Mouse (Mus musculus) hindbrain, embryonic 11.5 days (tissue): Measurements from ENCODE around the gene 1700037C18Rik. TPM values are rescaled to one million over a fixed set of nuclear protein-coding genes. Genes with fewer than 3 reads are reported as not detected.

Experiments
- ATAC-seq: fragments of 200-750 bp; cut with Nextera tagmentation; 2 replicates; pipeline ENCODE4 v1.8.0; 2017; ENCODE audit warnings: mild to moderate bottlenecking, moderate TSS enrichment, moderate library complexity; ENCODE audit not compliant: low FRiP score
- DNase-seq: peaks from one replicate; pipeline ENCODE4 v3.0.0-alpha.2; 2015; ENCODE audit warnings: low spot score
- H3K27ac ChIP-seq: fragments of 300-500 bp; sonication (generic); 2 replicates; pipeline ENCODE4 v1.5.1; 2014; ENCODE audit warnings: mild to moderate bottlenecking, low read depth, low read length
- H3K27me3 ChIP-seq: fragments of 300-500 bp; sonication (generic); 2 replicates; pipeline ENCODE4 v1.6.1; 2014; ENCODE audit warnings: mild to moderate bottlenecking, low read length, moderate library complexity, mixed read lengths; ENCODE audit not compliant: control insufficient read depth, insufficient read depth
- H3K36me3 ChIP-seq: fragments of 300-500 bp; sonication (generic); 2 replicates; pipeline ENCODE4 v1.6.1; 2014; ENCODE audit warnings: mild to moderate bottlenecking, low read length, moderate library complexity, mixed read lengths; ENCODE audit not compliant: control insufficient read depth, insufficient read depth
- H3K4me1 ChIP-seq: fragments of 300-500 bp; sonication (generic); replicated peaks from 2 replicates; pipeline ENCODE4 v1.6.1; 2014; ENCODE audit warnings: low read length, mixed read lengths; ENCODE audit not compliant: control insufficient read depth, insufficient read depth
- H3K4me2 ChIP-seq: fragments of 300-500 bp; sonication (generic); replicated peaks from 2 replicates; pipeline ENCODE4 v1.6.1; 2014; ENCODE audit warnings: mild to moderate bottlenecking, low read depth, low read length
- H3K4me3 ChIP-seq: fragments of 300-500 bp; sonication (generic); 2 replicates; pipeline ENCODE4 v1.5.1; 2014; ENCODE audit warnings: low read depth, low read length
- H3K9ac ChIP-seq: fragments of 300-500 bp; sonication (generic); 2 replicates; pipeline ENCODE4 v1.6.1; 2014; ENCODE audit warnings: low read depth, low read length
- H3K9me3 ChIP-seq: fragments of 300-500 bp; sonication (generic); 2 replicates; pipeline ENCODE4 v1.6.1; 2016; ENCODE audit warnings: low read length; ENCODE audit not compliant: control insufficient read depth
- WGBS: fragments of 180-500 bp; shearing (Covaris S2); extraction: QIAGEN DNeasy Blood & Tissue Kit; methylation state at CpG from one replicate; pipeline ENCODE4 v1.1.7; 2014; 5-methylcytosine and 5-hydroxymethylcytosine counted together
- polyA plus RNA-seq: library from polyadenylated mRNA; unstranded; fragments of >200 nt; fragmentation: Nextera tagmentation; extraction: Ambion mirVana; gene quantifications from 2 replicates; pipeline ENCODE4 v1.2.1, GENCODE M21; 2014

1700037C18Rik gene
- polyA plus RNA-seq = 3.7 and 4.9 TPM in 2 replicates

- under 1% methylated on average over 33 of the region's 33 CpGs for WGBS
- Histone ChIP-seq H3K4me3 (peak within 1 kb of the TSS; percentile 48), H3K4me2 (peak within 1 kb of the TSS; percentile 67), H3K27ac (peak within 1 kb of the TSS; percentile 51; the same call in 1 of the 2 replicates), H3K27me3 (no peaks in the 10 kb centered on the region), H3K9me3 (no peaks in the 10 kb centered on the region), H3K36me3 (peaks cover 4% of the 10 kb centered on the region), H3K9ac (peak within 1 kb of the TSS; percentile 44), H3K4me1 (no peaks in the 10 kb centered on the region)
- ATAC-seq (peak; percentile 99), DNase-seq (peak; percentile 92)
Observed at GRCm38 (mm10) chr16:3908537-3909111, at the start of gene 1700037C18Rik, which contains the start of gene Cluap1. 1700037C18Rik (minus strand) TSS chr16:3908689. Cluap1 (plus strand) TSS chr16:3908801.

GRCm38 (mm10) chr16:3956369-3956768 is 47.9 kb upstream of the 1700037C18Rik start:
- DNase-seq (no peak), ATAC-seq (no peak)
- no peak overlapping the region for H3K9ac ChIP-seq
- no peak overlapping the region for H3K4me2 ChIP-seq
- no peaks in the 10 kb centered on the region for H3K27me3 ChIP-seq
- H3K4me1 ChIP-seq = no peaks in the 10 kb centered on the region
- no peaks in the 10 kb centered on the region for H3K9me3 ChIP-seq
- no peak overlapping the region for H3K27ac ChIP-seq
- H3K36me3 ChIP-seq = no peaks in the 10 kb centered on the region
- 86% methylated on average over 6 of the region's 6 CpGs for WGBS
- no peak overlapping the region for H3K4me3 ChIP-seq

GRCm38 (mm10) chr16:3951141-3951540 is 42.7 kb upstream of the 1700037C18Rik start:
- Histone ChIP-seq H3K27me3 (no peaks in the 10 kb centered on the region), H3K27ac (no peak overlapping the region), H3K4me2 (no peak overlapping the region), H3K36me3 (no peaks in the 10 kb centered on the region), H3K9me3 (no peaks in the 10 kb centered on the region), H3K4me3 (no peak overlapping the region), H3K4me1 (no peaks in the 10 kb centered on the region), H3K9ac (no peak overlapping the region)
- 88% methylated on average over 1 of the region's 1 CpGs for WGBS
- ATAC-seq = no peak
- DNase-seq = no peak

GRCm38 (mm10) chr16:3934701-3935100 is 26.2 kb upstream of the 1700037C18Rik start:
- WGBS = 85% methylated on average over 4 of the region's 4 CpGs

GRCm38 (mm10) chr16:3934091-3934490 is 25.6 kb upstream of the 1700037C18Rik start:
- Histone ChIP-seq H3K9me3 (no peaks in the 10 kb centered on the region), H3K9ac (no peak overlapping the region), H3K27me3 (no peaks in the 10 kb centered on the region), H3K4me2 (no peak overlapping the region), H3K36me3 (no peaks in the 10 kb centered on the region; the same call in 1 of the 2 replicates), H3K4me3 (no peak overlapping the region), H3K27ac (no peak overlapping the region), H3K4me1 (no peaks in the 10 kb centered on the region)
- WGBS = 93% methylated on average over 1 of the region's 1 CpGs
- DNase-seq (no peak), ATAC-seq (no peak)

More at GRCm38 (mm10) chr16:3934701-3935100, 26.2 kb upstream of the 1700037C18Rik start:
- Histone ChIP-seq H3K9me3 (no peaks in the 10 kb centered on the region), H3K4me1 (no peaks in the 10 kb centered on the region), H3K4me3 (no peak overlapping the region), H3K9ac (no peak overlapping the region), H3K27ac (no peak overlapping the region), H3K27me3 (no peaks in the 10 kb centered on the region), H3K36me3 (no peaks in the 10 kb centered on the region; the same call in 1 of the 2 replicates), H3K4me2 (no peak overlapping the region)
- ATAC-seq (no peak), DNase-seq (no peak)

- Histone ChIP-seq H3K9ac (no peak overlapping the region), H3K4me3 (no peak overlapping the region), H3K9me3 (no peaks in the 10 kb centered on the region), H3K36me3 (no peaks in the 10 kb centered on the region; the same call in 1 of the 2 replicates), H3K27me3 (no peaks in the 10 kb centered on the region), H3K4me1 (no peaks in the 10 kb centered on the region), H3K4me2 (no peak overlapping the region), H3K27ac (no peak overlapping the region)
- no peak for DNase-seq
- WGBS = 97% methylated on average over 6 of the region's 6 CpGs
- no peak for ATAC-seq
Observed at GRCm38 (mm10) chr16:3933536-3933935, 25.0 kb upstream of the 1700037C18Rik start.

GRCm38 (mm10) chr16:3929151-3929550 is 20.7 kb upstream of the 1700037C18Rik start:
- Histone ChIP-seq H3K9ac (no peak overlapping the region), H3K9me3 (no peaks in the 10 kb centered on the region), H3K27me3 (no peaks in the 10 kb centered on the region), H3K36me3 (no peaks in the 10 kb centered on the region), H3K4me2 (no peak overlapping the region), H3K4me3 (no peak overlapping the region), H3K27ac (no peak overlapping the region), H3K4me1 (no peaks in the 10 kb centered on the region)
- WGBS = 77% methylated on average over 7 of the region's 7 CpGs
- DNase-seq (no peak), ATAC-seq (no peak)

- Histone ChIP-seq H3K9me3 (no peaks in the 10 kb centered on the region), H3K4me2 (no peak overlapping the region), H3K4me1 (no peaks in the 10 kb centered on the region), H3K27ac (no peak overlapping the region), H3K4me3 (no peak overlapping the region), H3K9ac (no peak overlapping the region), H3K36me3 (no peaks in the 10 kb centered on the region), H3K27me3 (no peaks in the 10 kb centered on the region)
- ATAC-seq = no peak
- no peak for DNase-seq
- 81% methylated on average over 1 of the region's 1 CpGs for WGBS
Observed at GRCm38 (mm10) chr16:3928582-3928981, 20.1 kb upstream of the 1700037C18Rik start.

GRCm38 (mm10) chr16:3923966-3924365 is 15.5 kb upstream of the 1700037C18Rik start:
- Histone ChIP-seq H3K27me3 (no peaks in the 10 kb centered on the region), H3K9me3 (no peaks in the 10 kb centered on the region), H3K36me3 (no peaks in the 10 kb centered on the region), H3K4me2 (no peak overlapping the region), H3K4me1 (no peaks in the 10 kb centered on the region), H3K27ac (no peak overlapping the region), H3K4me3 (no peak overlapping the region), H3K9ac (no peak overlapping the region)
- 73% methylated on average over 4 of the region's 4 CpGs for WGBS
- ATAC-seq (no peak), DNase-seq (peak; percentile 3)
